In genomic region chr13:67483625-67484423, GRCm38 (mm10) we compare ENCODE assay signal across 7 mouse cellular contexts. TPM values are rescaled to one million over a fixed set of nuclear protein-coding genes. Genes with fewer than 3 reads are reported as not detected.
DNase-seq lines count a peak whose midpoint lies in the region; ATAC-seq and TF ChIP-seq lines count a peak whose summit lies in the region.

Gene Zfp874b (minus strand): TSS chr13:67484258.

- H3K36me3 ChIP-seq in embryonic facial prominence, embryonic 10.5 days (replicated peaks), result peaks cover 18% of the 10 kb centered on the region
- no peaks in the 10 kb centered on the region for H3K36me3 ChIP-seq in intestine, postnatal 0 days (ENCODE audit: control insufficient read depth, insufficient read depth)
- H3K36me3 ChIP-seq in midbrain, embryonic 12.5 days, result peaks cover 2% of the 10 kb centered on the region; the same call in 1 of the 2 replicates
- 0 out of 2 replicates have a peak, but pooled peaks cover 1% of the 10 kb centered on the region for H3K36me3 ChIP-seq in small intestine, adult 2 months (ENCODE audit: control insufficient read depth, insufficient read depth, low read length)

- DNase-seq in adrenal gland, postnatal 10 days, result peak; percentile 90
- DNase-seq in embryonic facial prominence, embryonic 10.5 days (ENCODE audit: low spot score), result peak; percentile 79
- peak; percentile 63 for DNase-seq in gonadal fat pad, adult 2 months (ENCODE audit: low read depth)
- peak; percentile 75 for DNase-seq in left cerebral cortex, postnatal 4 days

- H3K9ac ChIP-seq in intestine, postnatal 0 days (ENCODE audit: low read depth, low read length), result peak within 1 kb of the TSS; percentile 59
- peak within 1 kb of the TSS; percentile 61 for H3K9ac ChIP-seq in midbrain, embryonic 12.5 days (replicated peaks)

- 6% methylated on average over 20 of the region's 20 CpGs for WGBS in embryonic facial prominence, embryonic 10.5 days
- 2% methylated on average over 20 of the region's 20 CpGs for WGBS in intestine, postnatal 0 days
- 6% methylated on average over 20 of the region's 20 CpGs for WGBS in midbrain, embryonic 12.5 days
- 2% methylated on average over 20 of the region's 20 CpGs for WGBS in small intestine, adult 2 months

- peak within 1 kb of the TSS; percentile 70 for H3K4me3 ChIP-seq in embryonic facial prominence, embryonic 10.5 days
- peak within 1 kb of the TSS; percentile 60 for H3K4me3 ChIP-seq in intestine, postnatal 0 days (ENCODE audit: low read depth, low read length)
- H3K4me3 ChIP-seq in midbrain, embryonic 12.5 days, result peak within 1 kb of the TSS; percentile 63
- peak within 1 kb of the TSS; percentile 81 for H3K4me3 ChIP-seq in small intestine, adult 2 months (ENCODE audit: low read depth, low read length)

- intact Hi-C loops in left cerebral cortex, postnatal 4 days (cut with DNase I), result no loop called here

- H3K4me1 ChIP-seq in embryonic facial prominence, embryonic 10.5 days, result peaks cover 9% of the 10 kb centered on the region
- H3K4me1 ChIP-seq in intestine, postnatal 0 days (replicated peaks; ENCODE audit: control insufficient read depth, insufficient read depth, low read length), result no peaks in the 10 kb centered on the region
- H3K4me1 ChIP-seq in midbrain, embryonic 12.5 days, result peaks cover 8% of the 10 kb centered on the region; the same call in 1 of the 2 replicates
- H3K4me1 ChIP-seq in small intestine, adult 2 months (ENCODE audit: control insufficient read depth, insufficient read depth, insufficient read length, low read length), result no peaks in the 10 kb centered on the region

- peak within 1 kb of the TSS; percentile 65 for H3K4me2 ChIP-seq in intestine, postnatal 0 days (replicated peaks; ENCODE audit: low read depth)
- H3K4me2 ChIP-seq in midbrain, embryonic 12.5 days (replicated peaks), result peak within 1 kb of the TSS; percentile 69

- H3K27ac ChIP-seq in embryonic facial prominence, embryonic 10.5 days (replicated peaks), result peak within 1 kb of the TSS; percentile 81
- no peak within 1 kb of the TSS for H3K27ac ChIP-seq in intestine, postnatal 0 days (ENCODE audit: low read depth, low read length)
- H3K27ac ChIP-seq in midbrain, embryonic 12.5 days (replicated peaks), result no peak within 1 kb of the TSS
- H3K27ac ChIP-seq in small intestine, adult 2 months (ENCODE audit: insufficient read depth, low read depth, low read length), result peak within 1 kb of the TSS; percentile 50

- H3K27me3 ChIP-seq in embryonic facial prominence, embryonic 10.5 days (replicated peaks; ENCODE audit: low read depth, poor library complexity, severe bottlenecking), result no peaks in the 10 kb centered on the region
- H3K27me3 ChIP-seq in intestine, postnatal 0 days (replicated peaks; ENCODE audit: control insufficient read depth, insufficient read depth, low read length), result no peaks in the 10 kb centered on the region
- no peaks in the 10 kb centered on the region for H3K27me3 ChIP-seq in midbrain, embryonic 12.5 days
- no peaks in the 10 kb centered on the region for H3K27me3 ChIP-seq in small intestine, adult 2 months (ENCODE audit: control insufficient read depth, insufficient read depth, low read length)

- peak; percentile 90 for ATAC-seq in intestine, postnatal 0 days
- peak; percentile 94 for ATAC-seq in midbrain, embryonic 12.5 days (ENCODE audit: low FRiP score, low read depth)

- no peaks in the 10 kb centered on the region for H3K9me3 ChIP-seq in embryonic facial prominence, embryonic 10.5 days
- H3K9me3 ChIP-seq in intestine, postnatal 0 days (ENCODE audit: control insufficient read depth), result no peaks in the 10 kb centered on the region
- H3K9me3 ChIP-seq in midbrain, embryonic 12.5 days, result no peaks in the 10 kb centered on the region

- no peak for TF ChIP-seq POLR2A in small intestine, adult 2 months (IDR thresholded peaks at IDR 0.05; ENCODE audit: low read depth, low read length)

- TF ChIP-seq CTCF in intestine, postnatal 0 days (IDR thresholded peaks at IDR 0.05; ENCODE audit: low read depth), result no peak
- no peak for TF ChIP-seq CTCF in small intestine, adult 2 months (IDR thresholded peaks at IDR 0.05; ENCODE audit: extremely low read depth, insufficient read length, insufficient replicate concordance, low read depth, low read length)

RNA-seq across cellular contexts. Expression of gene Zfp874b, which starts in this region (rescaled TPM):
- total RNA-seq in adrenal gland, postnatal 10 days (2021), result 10 to 100 TPM; 11.7 to 14.2 TPM
- polyA plus RNA-seq in embryonic facial prominence, embryonic 10.5 days (2016; fragmentation: Nextera tagmentation; extraction: Ambion mirVana), result 2.0 and 2.8 TPM in 2 replicates
- 2.7 and 3.2 TPM in 2 replicates for polyA plus RNA-seq in gonadal fat pad, adult 2 months (2012; rRNA removed)
- polyA plus RNA-seq in intestine, postnatal 0 days (2015; fragmentation: Nextera tagmentation; extraction: Ambion mirVana), result 1.2 and 1.3 TPM in 2 replicates
- 10 to 100 TPM; 10.6 to 12.1 TPM for total RNA-seq in left cerebral cortex, postnatal 4 days (2021)
- polyA plus RNA-seq in midbrain, embryonic 12.5 days (2016; fragmentation: Nextera tagmentation; extraction: Ambion mirVana), result 2.0 and 2.7 TPM in 2 replicates
- 0.33 and 0.46 TPM in 2 replicates for polyA plus RNA-seq in small intestine, adult 2 months (2012; rRNA removed)

Comparison
In these comparisons a context has a peak if more than half of its experiments do, and no peak if none do; other contexts are left out.
1. H3K27ac ChIP-seq: peak in embryonic facial prominence, embryonic 10.5 days (single experiment) and small intestine, adult 2 months (single experiment); none in intestine, postnatal 0 days (single experiment) and midbrain, embryonic 12.5 days (single experiment).
2. Peak in every context shown above with its lines, with median percentiles within 50 percentile points of each other: DNase-seq and H3K4me3 ChIP-seq.